Mouse (Mus musculus) adrenal gland, postnatal 36 days (tissue): ENCODE data around the gene Olfr171. TPM values are rescaled to one million over a fixed set of nuclear protein-coding genes. Genes with fewer than 3 reads are reported as not detected.
"Not testable (repeated sequence)": the region's sequence is repeated elsewhere in the genome, so short reads cannot be mapped to it uniquely, and the experiment has no call there.

Experiments
- DNase-seq, 2 experiments: peaks; one replicate each; pipeline ENCODE4 v3.0.0; 2021; ENCODE audit warnings: mixed read lengths in 1 of 2
- long read RNA-seq, 2 experiments: library from polyadenylated mRNA; stranded (forward); transcript quantifications; one replicate each; pipeline ENCODE4 v2.0.0; 2021; ENCODE audit warnings: borderline sequencing depth in 2 of 2
- total RNA-seq, 2 experiments: library from RNA; stranded (reverse); gene quantifications; 2 replicates each; pipeline ENCODE4 v1.2.3; 2021

Gene Olfr171
- total RNA-seq, result not detected
- long read RNA-seq, experiment 1, result 0 reads
- long read RNA-seq, experiment 2, result 0 reads

DNA sequence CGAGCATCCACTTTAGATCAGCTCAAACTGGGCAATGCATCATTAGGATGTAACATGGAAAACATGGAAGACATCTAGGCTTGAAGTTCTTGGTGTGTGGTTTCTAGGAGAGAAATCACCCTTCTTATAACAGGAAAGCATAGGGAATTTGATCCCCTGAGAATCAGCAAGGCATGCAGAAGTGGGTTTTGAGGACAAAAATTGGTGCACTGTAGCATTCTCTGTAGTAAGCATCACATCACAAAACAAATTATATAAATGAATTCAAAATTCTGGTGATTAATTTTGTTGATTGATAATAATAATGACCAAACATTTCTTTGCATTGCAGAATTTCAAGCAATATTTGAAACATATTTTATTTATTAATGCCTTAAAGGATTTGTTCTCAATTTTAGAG lies at the start of gene Olfr171:
Gene Olfr171 (minus strand): TSS at position 101 of the 400 bp plus-strand sequence.
- DNase-seq, result no peak

DNA sequence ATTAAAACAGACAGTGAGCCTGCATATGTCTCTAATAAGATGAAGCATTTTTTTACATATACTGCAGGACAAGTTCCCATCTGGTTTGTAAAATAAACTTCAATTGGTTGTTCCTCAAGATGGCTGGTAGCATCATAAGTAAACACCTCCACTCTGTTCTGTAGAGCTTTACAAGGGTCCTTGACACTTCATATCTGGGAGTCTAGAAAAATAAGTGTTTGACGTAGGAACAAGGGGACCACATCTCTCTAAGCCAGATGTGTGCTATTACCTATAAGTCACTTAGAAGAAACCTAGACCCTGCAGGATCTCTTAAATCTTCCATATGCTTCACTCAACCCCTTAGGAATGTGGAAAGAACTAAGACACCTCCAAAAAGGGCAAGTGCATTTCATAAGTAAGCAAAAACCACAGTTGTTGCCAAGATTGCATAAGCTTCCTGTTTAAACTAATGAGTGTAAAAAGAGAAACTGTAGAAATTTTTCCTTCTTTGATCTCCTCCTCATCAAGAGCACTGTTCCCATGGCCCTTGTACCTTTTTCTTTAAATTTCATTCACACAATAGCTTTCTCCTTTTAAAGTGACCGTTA lies 41.1 kb upstream of the Olfr171 start:
- no peak for DNase-seq

DNA sequence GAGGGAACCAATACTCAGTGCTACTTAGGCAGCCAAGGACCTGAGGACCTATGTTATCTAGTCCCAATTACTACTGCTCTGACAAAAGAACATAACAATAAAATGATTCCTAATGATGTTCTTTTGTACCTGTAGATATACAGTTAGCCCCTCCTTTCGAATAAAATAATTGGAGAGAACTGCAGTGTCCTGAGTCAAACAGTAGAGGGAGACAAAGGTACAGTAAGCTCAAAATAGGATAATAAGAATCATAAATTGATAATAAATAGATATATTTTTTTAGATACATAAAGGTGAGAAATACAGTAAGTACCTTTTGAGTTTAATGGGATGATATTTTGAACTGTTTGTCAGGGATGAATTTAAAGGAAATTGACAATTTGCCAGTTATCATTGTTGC lies 36.6 kb upstream of the Olfr171 start:
- no peak for DNase-seq

- not testable (repeated sequence) for DNase-seq
These were observed 17.9 kb downstream of the Olfr171 start, which contains the start of gene Olfr170 for GRCm38 (mm10) chr16:19611782-19612181. Gene Olfr170, minus strand, starts transcription at chr16:19611882.

- no peak for DNase-seq
These were observed 26.6 kb downstream of the Olfr171 start for GRCm38 (mm10) chr16:19603166-19603565.

Other genes starting within 250 kb of the Olfr171 start
- gene Olfr165, start 206.8 kb downstream of the Olfr171 start, total RNA-seq, result not detected
- gene Olfr166, start 146.2 kb downstream of the Olfr171 start, total RNA-seq, result not detected
- gene Olfr167, start 107.7 kb downstream of the Olfr171 start, total RNA-seq, result not detected
- gene Olfr168, start 94.4 kb downstream of the Olfr171 start, total RNA-seq, result not detected
- not detected for gene Olfr169, start 58.1 kb downstream of the Olfr171 start, total RNA-seq
- not detected for gene Olfr170, start 18.0 kb downstream of the Olfr171 start, total RNA-seq
- gene Lamp3, start 76.5 kb upstream of the Olfr171 start, total RNA-seq, result under 1 TPM in 1 of 2 experiments, not detected in 1; 0.10 TPM
- under 1 TPM; 0.17 to 0.30 TPM for gene B3gnt5, start 130.3 kb upstream of the Olfr171 start, total RNA-seq